13 mouse cellular contexts compared by ENCODE assay signal in genomic region chr3:88761619-88762018, GRCm38 (mm10).
"Had no signal": no experiment of that assay in that cellular context is flagged by ENCODE, and none has a peak within 500 bp of the region (broad histone marks: within the 10 kb centered on the region; RNA-seq: fewer than 3 reads in every experiment).

No protein-coding gene starts in this region.

- H3K27me3 ChIP-seq: limb, embryonic 15.5 days; liver, embryonic 13.5 days had no signal

- H3K4me3 ChIP-seq: limb, embryonic 15.5 days; liver, embryonic 13.5 days had no signal

- ATAC-seq: midbrain, embryonic 16.5 days had no signal

- H3K4me2 ChIP-seq: limb, embryonic 15.5 days; liver, embryonic 13.5 days; midbrain, embryonic 11.5 days had no signal

- H3K36me3 ChIP-seq: liver, embryonic 13.5 days had no signal

- DNase-seq: kidney, adult 11 months; kidney, adult 9 months; kidney, postnatal 36 days; liver, embryonic 13.5 days; lung, adult 18-20 months; right cerebral cortex, postnatal 4 days; spleen, adult 18-20 months; thymus, adult 18-20 months; thymus, postnatal 14 days had no signal

- H3K9ac ChIP-seq: limb, embryonic 15.5 days; liver, embryonic 13.5 days had no signal

- H3K9me3 ChIP-seq: limb, embryonic 15.5 days; liver, embryonic 13.5 days had no signal

- H3K27ac ChIP-seq: kidney, postnatal 0 days; limb, embryonic 15.5 days; liver, embryonic 13.5 days had no signal
